Comparison of ENCODE assay signal across 12 mouse cellular contexts in genomic region chr7:131778271-131778985, GRCm38 (mm10).
DNase-seq lines count a peak whose midpoint lies in the region; ATAC-seq and TF ChIP-seq lines count a peak whose summit lies in the region.
"Had no signal": no experiment of that assay in that cellular context is flagged by ENCODE, and none has a peak within 500 bp of the region (broad histone marks: within the 10 kb centered on the region; RNA-seq: fewer than 3 reads in every experiment).

No protein-coding gene starts in this region.

- no peaks in the 10 kb centered on the region for H3K36me3 ChIP-seq in forebrain, embryonic 10.5 days (replicated peaks)
- no peaks in the 10 kb centered on the region for H3K36me3 ChIP-seq in forebrain, postnatal 0 days (ENCODE audit: insufficient read depth)
- H3K36me3 ChIP-seq in forebrain, embryonic 14.5 days (ENCODE audit: control insufficient read depth, insufficient read depth, low read length): no peaks in the 10 kb centered on the region
- no peaks in the 10 kb centered on the region for H3K36me3 ChIP-seq in limb, embryonic 11.5 days (ENCODE audit: control insufficient read depth, insufficient read depth, low read length)
- H3K36me3 ChIP-seq in neural tube, embryonic 14.5 days (ENCODE audit: control insufficient read depth, insufficient read depth, low read length): no peaks in the 10 kb centered on the region
- H3K36me3 ChIP-seq: heart, embryonic 12.5 days had no signal

- WGBS in forebrain, embryonic 10.5 days: 61% methylated on average over 24 of the region's 24 CpGs
- WGBS in forebrain, postnatal 0 days: 34% methylated on average over 24 of the region's 24 CpGs
- 24% methylated on average over 24 of the region's 24 CpGs for WGBS in forebrain, embryonic 14.5 days
- WGBS in limb, embryonic 11.5 days: 15% methylated on average over 24 of the region's 24 CpGs
- 30% methylated on average over 24 of the region's 24 CpGs for WGBS in neural tube, embryonic 14.5 days

- H3K27me3 ChIP-seq in forebrain, embryonic 10.5 days (ENCODE audit: poor library complexity, severe bottlenecking): peaks cover 98% of the 10 kb centered on the region
- H3K27me3 ChIP-seq in forebrain, postnatal 0 days (ENCODE audit: insufficient read depth, low read length): peaks cover 42% of the 10 kb centered on the region
- peaks cover 57% of the 10 kb centered on the region for H3K27me3 ChIP-seq in forebrain, embryonic 14.5 days (replicated peaks; ENCODE audit: control insufficient read depth, insufficient read depth, low read length)
- peaks cover 8% of the 10 kb centered on the region; the same call in 1 of the 2 replicates for H3K27me3 ChIP-seq in limb, embryonic 11.5 days (ENCODE audit: control insufficient read depth, insufficient read depth, low read length)
- H3K27me3 ChIP-seq in neural tube, embryonic 14.5 days (ENCODE audit: control insufficient read depth, insufficient read depth, low read length): peaks cover 19% of the 10 kb centered on the region

- no peak for TF ChIP-seq CTCF in forebrain, postnatal 0 days (IDR thresholded peaks at IDR 0.05; ENCODE audit: low read depth)

- H3K4me2 ChIP-seq in forebrain, postnatal 0 days (ENCODE audit: low read depth): no peak overlapping the region
- H3K4me2 ChIP-seq in forebrain, embryonic 14.5 days (ENCODE audit: low read length): 0 out of 2 replicates have a peak overlapping the region, but pooled peaks have one; percentile 4
- peak overlapping the region; percentile 26; the same call in 1 of the 2 replicates for H3K4me2 ChIP-seq in limb, embryonic 11.5 days (ENCODE audit: low read depth, severe bottlenecking)
- H3K4me2 ChIP-seq in neural tube, embryonic 14.5 days (ENCODE audit: low read depth, low read length): no peak overlapping the region
- H3K4me2 ChIP-seq: heart, embryonic 12.5 days had no signal

- peaks cover 35% of the 10 kb centered on the region for H3K4me1 ChIP-seq in forebrain, embryonic 10.5 days
- no peaks in the 10 kb centered on the region for H3K4me1 ChIP-seq in forebrain, postnatal 0 days (ENCODE audit: insufficient read depth)
- peaks cover 16% of the 10 kb centered on the region; the same call in 1 of the 2 replicates for H3K4me1 ChIP-seq in forebrain, embryonic 14.5 days (ENCODE audit: control insufficient read depth, insufficient read depth, low read length)
- peaks cover 22% of the 10 kb centered on the region; the same call in 1 of the 2 replicates for H3K4me1 ChIP-seq in limb, embryonic 11.5 days (ENCODE audit: control insufficient read depth, insufficient read depth, low read length)
- H3K4me1 ChIP-seq in neural tube, embryonic 14.5 days (ENCODE audit: control insufficient read depth, insufficient read depth, low read length): peaks cover 8% of the 10 kb centered on the region; the same call in 1 of the 2 replicates
- H3K4me1 ChIP-seq: heart, embryonic 12.5 days had no signal

- H3K9ac ChIP-seq in forebrain, postnatal 0 days: no peak overlapping the region
- H3K9ac ChIP-seq in forebrain, embryonic 14.5 days (ENCODE audit: low read length): no peak overlapping the region
- H3K9ac ChIP-seq in limb, embryonic 11.5 days (ENCODE audit: low read length): no peak overlapping the region; the same call in 1 of the 2 replicates
- H3K9ac ChIP-seq in neural tube, embryonic 14.5 days (replicated peaks; ENCODE audit: low read depth, low read length): no peak overlapping the region
- H3K9ac ChIP-seq: heart, embryonic 12.5 days had no signal

- H3K4me3 ChIP-seq in forebrain, embryonic 10.5 days: no peak overlapping the region
- H3K4me3 ChIP-seq in forebrain, postnatal 0 days (ENCODE audit: low read depth, low read length): no peak overlapping the region
- H3K4me3 ChIP-seq in forebrain, embryonic 14.5 days (ENCODE audit: low read depth, low read length): no peak overlapping the region
- H3K4me3 ChIP-seq in limb, embryonic 11.5 days (ENCODE audit: low read depth, low read length): no peak overlapping the region
- no peak overlapping the region for H3K4me3 ChIP-seq in neural tube, embryonic 14.5 days (ENCODE audit: low read depth, low read length)
- H3K4me3 ChIP-seq: heart, embryonic 12.5 days had no signal

- H3K27ac ChIP-seq in forebrain, embryonic 10.5 days: no peak overlapping the region
- no peak overlapping the region for H3K27ac ChIP-seq in forebrain, postnatal 0 days (ENCODE audit: low read depth, low read length)
- H3K27ac ChIP-seq in forebrain, embryonic 14.5 days (ENCODE audit: low read depth, low read length): no peak overlapping the region; the same call in 1 of the 2 replicates
- H3K27ac ChIP-seq in limb, embryonic 11.5 days (replicated peaks; ENCODE audit: low read depth, low read length): no peak overlapping the region
- no peak overlapping the region for H3K27ac ChIP-seq in neural tube, embryonic 14.5 days (ENCODE audit: low read depth, low read length)

- DNase-seq in forebrain, embryonic 10.5 days (ENCODE audit: extremely low spot score, low spot score): peak; percentile 25
- DNase-seq in forebrain, postnatal 0 days: no peak
- DNase-seq in forebrain, embryonic 14.5 days (ENCODE audit: low spot score): no peak
- DNase-seq in limb, embryonic 11.5 days (ENCODE audit: low spot score): peak; percentile 56
- no peak for DNase-seq in gastrocnemius, adult 8-10 months (ENCODE audit: low spot score in 2 of 2)
- DNase-seq in gastrocnemius, postnatal 4 days (ENCODE audit: low spot score in 2 of 2): no peak
- no peak for DNase-seq in gastrocnemius, postnatal 36 days
- DNase-seq: cerebellum, adult 9-11 months; kidney, postnatal 36 days; lung, adult 2 months had no signal

- intact Hi-C loops in gastrocnemius, postnatal 36 days (cut with DNase I): no loop called here

- no peaks in the 10 kb centered on the region for H3K9me3 ChIP-seq in forebrain, embryonic 10.5 days
- H3K9me3 ChIP-seq in forebrain, postnatal 0 days (ENCODE audit: low read length): no peaks in the 10 kb centered on the region
- H3K9me3 ChIP-seq in forebrain, embryonic 14.5 days (replicated peaks; ENCODE audit: control insufficient read depth, low read length): no peaks in the 10 kb centered on the region
- no peaks in the 10 kb centered on the region for H3K9me3 ChIP-seq in limb, embryonic 11.5 days (ENCODE audit: control insufficient read depth, low read length)
- H3K9me3 ChIP-seq in neural tube, embryonic 14.5 days (ENCODE audit: control insufficient read depth, low read length): no peaks in the 10 kb centered on the region
- H3K9me3 ChIP-seq: heart, embryonic 12.5 days had no signal

- ATAC-seq in forebrain, postnatal 0 days: no peak
- 0 out of 2 replicates have a peak, but pooled peaks have one; percentile 7 for ATAC-seq in forebrain, embryonic 14.5 days
- no peak for ATAC-seq in limb, embryonic 11.5 days (ENCODE audit: insufficient number of reproducible peaks, low FRiP score, low TSS enrichment, low read depth)
- ATAC-seq in neural tube, embryonic 14.5 days (ENCODE audit: low read depth): peak; percentile 62; the same call in 1 of the 2 replicates

Comparison
In these comparisons a context has a peak if more than half of its experiments do, and no peak if none do; other contexts are left out.
1. DNase-seq: peak in forebrain, embryonic 10.5 days (single experiment) and limb, embryonic 11.5 days (single experiment); none in forebrain, postnatal 0 days (single experiment), forebrain, embryonic 14.5 days (single experiment), gastrocnemius, adult 8-10 months (0 of 2), gastrocnemius, postnatal 4 days (0 of 2) and gastrocnemius, postnatal 36 days (0 of 2).
2. ATAC-seq: peak in forebrain, embryonic 14.5 days (single experiment) and neural tube, embryonic 14.5 days (single experiment); none in forebrain, postnatal 0 days (single experiment) and limb, embryonic 11.5 days (single experiment).
3. H3K4me2 ChIP-seq: peak in forebrain, embryonic 14.5 days (single experiment) and limb, embryonic 11.5 days (single experiment); none in forebrain, postnatal 0 days (single experiment) and neural tube, embryonic 14.5 days (single experiment).